Mouse (Mus musculus): ENCODE data around the gene Alk. TPM values are rescaled to one million over a fixed set of nuclear protein-coding genes. Genes with fewer than 3 reads are reported as not detected.

The Alk gene
- polyA plus RNA-seq, 1 experiment: not detected

DNA sequence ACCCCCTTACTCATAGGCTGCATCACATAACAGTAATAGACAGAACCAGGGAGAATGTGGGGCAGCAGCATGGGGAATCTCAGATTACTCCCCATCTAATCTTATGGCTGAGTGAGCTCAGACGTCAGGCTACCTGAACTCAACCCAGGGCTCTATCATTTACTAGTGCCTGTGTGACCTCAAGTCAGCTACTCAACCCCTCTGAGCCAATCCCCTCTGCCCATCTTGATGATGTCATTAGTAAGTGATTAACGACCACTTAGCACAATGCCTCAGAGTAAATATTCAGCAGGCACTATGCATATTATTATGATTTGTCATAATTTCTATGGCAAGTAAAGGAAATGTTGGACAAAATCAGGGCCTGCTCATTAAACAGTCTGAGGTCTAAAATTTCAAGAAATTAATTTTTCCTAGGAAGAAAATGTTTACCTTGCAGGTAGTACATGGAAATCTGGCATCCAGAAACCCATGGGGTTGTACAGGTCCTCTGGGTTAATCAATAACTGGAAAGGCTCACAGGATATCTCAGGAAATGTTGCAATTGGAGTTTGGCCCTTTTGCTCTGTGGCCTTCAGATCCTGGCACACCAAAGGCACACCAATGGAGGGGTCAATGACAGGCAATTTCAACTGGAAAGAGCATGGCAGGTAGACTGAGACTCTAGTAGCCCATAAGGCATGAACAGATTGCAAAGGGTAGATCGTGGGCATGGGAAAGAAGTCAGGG, 204.9 kb downstream of the Alk start:
- no peak overlapping the region for H3K27ac ChIP-seq (replicated peaks; ENCODE audit: low read depth, low read length)

DNA sequence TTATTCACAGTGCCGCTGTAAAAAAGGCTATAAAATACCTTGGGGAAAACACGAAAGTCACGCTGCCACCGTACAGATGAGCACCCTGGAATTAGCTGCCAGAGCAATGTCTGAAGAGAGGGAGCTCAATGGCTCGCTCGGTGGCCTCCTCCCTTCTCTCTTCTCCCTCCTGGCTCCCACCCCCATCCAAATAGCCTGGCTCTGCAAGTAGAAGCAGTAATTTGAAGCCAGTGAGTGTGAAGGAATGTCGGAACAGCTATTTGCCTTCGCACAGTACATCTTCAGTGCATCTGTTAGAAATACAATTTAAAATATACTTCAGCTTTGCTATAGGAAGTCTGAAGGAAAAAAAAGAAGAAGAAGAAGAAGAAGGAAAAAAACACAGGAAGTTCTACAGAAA, 208.5 kb downstream of the Alk start:
- H3K27ac ChIP-seq (replicated peaks; ENCODE audit: low read depth, low read length): no peak overlapping the region
- no peak overlapping the region for H3K4me3 ChIP-seq (ENCODE audit: insufficient read depth, low read depth, low read length)
- H3K4me1 ChIP-seq (ENCODE audit: control insufficient read depth, insufficient read depth, insufficient read length, low read length): no peaks in the 10 kb centered on the region

More for the DNA sequence above, 204.9 kb downstream of the Alk start:
- no peaks in the 10 kb centered on the region for H3K4me1 ChIP-seq (ENCODE audit: control insufficient read depth, insufficient read depth, insufficient read length, low read length)
- H3K4me3 ChIP-seq (ENCODE audit: insufficient read depth, low read depth, low read length): no peak overlapping the region

DNA sequence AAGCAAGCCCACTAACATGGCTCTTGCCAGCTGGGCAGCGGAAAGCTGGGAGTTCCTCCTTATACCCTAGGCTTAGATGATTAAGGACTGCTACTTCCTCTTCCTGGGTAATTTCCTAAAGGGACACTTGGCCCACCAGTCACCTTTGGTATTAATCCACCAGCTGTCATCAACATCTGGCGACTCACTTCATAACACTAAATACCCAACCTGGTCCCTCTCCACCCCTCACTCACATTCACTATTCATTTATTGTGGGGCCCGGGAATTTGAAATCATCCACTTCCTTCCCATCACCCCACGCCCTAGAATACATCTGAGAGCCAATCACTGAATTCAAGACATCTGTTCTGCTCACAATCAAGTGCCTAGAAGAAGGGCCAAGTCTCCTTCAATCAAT, 235.4 kb downstream of the Alk start:
- H3K4me1 ChIP-seq (ENCODE audit: control insufficient read depth, insufficient read depth, insufficient read length, low read length): no peaks in the 10 kb centered on the region
- H3K4me3 ChIP-seq (ENCODE audit: insufficient read depth, low read depth, low read length): no peak overlapping the region
- H3K27ac ChIP-seq (replicated peaks; ENCODE audit: low read depth, low read length): no peak overlapping the region

DNA sequence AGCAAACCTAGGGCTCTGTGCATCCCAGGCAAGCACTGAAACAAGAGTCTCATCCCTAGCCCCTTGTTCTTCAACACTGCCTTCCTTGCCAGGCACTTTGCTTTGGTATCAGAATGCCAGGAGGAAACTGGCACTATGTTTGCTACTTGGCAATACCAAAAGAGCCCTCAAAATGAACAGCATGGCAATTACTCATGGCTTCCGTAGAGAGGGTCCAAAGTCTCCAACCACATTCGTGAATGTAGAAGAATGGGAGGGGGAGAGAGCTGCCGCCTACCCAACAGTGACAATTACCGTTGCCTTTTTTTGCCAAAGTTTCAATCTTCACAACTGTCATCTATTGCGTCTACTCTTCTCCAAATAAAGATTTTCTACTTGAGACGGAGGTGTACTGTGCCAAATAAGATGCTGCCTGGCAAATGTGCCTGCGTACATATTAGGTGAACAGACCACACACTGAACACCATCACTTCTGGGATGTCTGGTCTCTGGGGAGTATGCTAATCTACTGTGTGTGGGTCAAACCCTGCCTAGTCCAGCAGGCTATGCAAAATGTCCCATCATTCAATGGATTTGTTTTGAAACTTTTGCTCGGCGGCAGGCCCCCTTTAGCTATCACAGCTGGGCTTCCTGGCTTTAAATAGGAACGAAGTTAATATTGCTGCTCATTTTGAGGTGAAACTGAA, 241.5 kb downstream of the Alk start:
- H3K4me3 ChIP-seq (ENCODE audit: insufficient read depth, low read depth, low read length): no peak overlapping the region
- no peaks in the 10 kb centered on the region for H3K4me1 ChIP-seq (ENCODE audit: control insufficient read depth, insufficient read depth, insufficient read length, low read length)

DNA sequence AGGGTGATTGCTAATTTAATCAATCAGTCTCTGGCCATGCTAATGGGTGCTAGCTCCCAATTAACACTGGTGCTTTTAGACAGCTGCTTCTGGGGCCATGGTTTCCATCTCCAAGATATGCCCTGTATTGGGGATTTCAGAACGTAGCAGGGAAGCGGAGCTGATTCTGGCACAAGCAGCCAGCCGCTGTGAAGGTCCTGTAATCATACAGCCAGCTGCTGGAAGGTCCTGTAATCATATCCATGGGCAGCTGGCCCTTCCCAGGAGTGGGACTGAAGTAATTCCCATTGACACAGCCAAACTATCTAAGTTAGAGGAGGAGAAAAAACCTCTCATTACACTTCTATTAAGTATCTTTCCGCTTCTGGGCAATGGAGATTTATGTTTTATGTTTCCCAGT, 242.5 kb downstream of the Alk start:
- no peak overlapping the region for H3K4me3 ChIP-seq (ENCODE audit: insufficient read depth, low read depth, low read length)
- no peaks in the 10 kb centered on the region for H3K4me1 ChIP-seq (ENCODE audit: control insufficient read depth, insufficient read depth, insufficient read length, low read length)
- no peak overlapping the region for H3K27ac ChIP-seq (replicated peaks; ENCODE audit: low read depth, low read length)

More for the DNA sequence above, 241.5 kb downstream of the Alk start:
- no peak overlapping the region for H3K27ac ChIP-seq (replicated peaks; ENCODE audit: low read depth, low read length)

DNA sequence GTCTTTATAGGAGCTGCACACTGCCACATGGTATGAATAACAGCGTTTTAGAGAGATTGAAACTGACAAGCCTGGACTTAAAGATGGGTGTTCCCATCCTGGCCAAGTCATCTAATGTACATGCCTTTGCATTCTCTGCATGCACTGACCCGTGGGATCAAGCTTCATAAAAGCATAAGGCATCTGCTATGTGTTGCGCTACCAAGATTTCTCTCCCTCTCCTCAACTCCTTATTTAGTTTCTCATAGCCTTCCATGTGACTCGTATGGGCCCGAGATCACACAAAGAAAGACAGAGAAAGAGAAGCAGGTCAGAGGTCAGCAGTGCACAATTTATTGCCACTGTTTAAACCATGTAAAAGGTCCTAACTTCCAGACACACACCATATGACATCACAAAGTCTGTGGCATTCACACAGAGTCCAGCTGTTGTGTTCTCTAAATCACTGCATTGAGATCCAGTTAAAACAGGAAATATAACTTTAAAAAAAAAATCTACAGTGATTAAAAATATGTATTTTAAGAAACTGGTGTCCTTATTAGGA, 247.6 kb downstream of the Alk start:
- H3K4me1 ChIP-seq (ENCODE audit: control insufficient read depth, insufficient read depth, insufficient read length, low read length): no peaks in the 10 kb centered on the region
- H3K27ac ChIP-seq (replicated peaks; ENCODE audit: low read depth, low read length): no peak overlapping the region
- H3K4me3 ChIP-seq (ENCODE audit: insufficient read depth, low read depth, low read length): no peak overlapping the region

DNA sequence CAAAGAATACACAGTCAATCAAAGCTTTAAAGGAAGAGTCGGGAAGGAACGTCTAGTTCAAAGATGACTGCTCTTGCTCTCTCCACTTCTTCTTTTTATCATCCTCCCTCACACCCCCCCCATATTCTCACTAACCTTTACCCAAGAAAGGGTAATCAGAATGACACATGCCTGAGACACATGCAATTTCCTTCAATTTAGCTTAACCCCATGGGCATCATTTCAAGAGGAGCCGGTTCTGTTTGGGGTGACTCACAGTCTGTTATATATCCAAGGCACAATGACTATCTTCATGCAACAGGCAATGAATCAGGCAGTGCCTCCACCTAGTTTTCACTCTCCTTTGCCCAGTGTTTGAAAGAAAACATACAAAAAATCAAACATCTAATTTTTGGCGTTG, 265.0 kb downstream of the Alk start:
- Histone ChIP-seq H3K4me1 (ENCODE audit: control insufficient read depth, insufficient read depth, insufficient read length, low read length) (no peaks in the 10 kb centered on the region), H3K27ac (replicated peaks; ENCODE audit: low read depth, low read length) (no peak overlapping the region), H3K4me3 (ENCODE audit: insufficient read depth, low read depth, low read length) (no peak overlapping the region)

DNA sequence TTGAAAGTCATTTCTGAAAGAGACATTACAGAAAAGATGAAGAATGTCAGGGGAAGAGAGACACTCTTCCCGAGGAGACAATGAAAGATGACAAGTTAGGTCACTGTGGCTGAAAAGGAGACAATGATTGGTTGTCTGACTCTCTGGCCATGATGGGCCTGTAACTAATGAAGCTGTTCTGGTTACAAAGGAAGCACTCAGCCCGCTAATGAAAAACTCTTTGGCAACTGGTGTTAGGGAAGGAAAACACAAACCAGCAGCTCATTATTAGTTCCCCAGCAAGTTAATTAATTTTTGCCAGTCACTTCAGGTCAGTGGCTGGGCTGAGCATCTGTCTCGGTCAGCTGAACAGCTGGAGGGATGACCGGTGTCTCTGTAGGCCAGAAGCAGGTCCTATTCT, 271.5 kb downstream of the Alk start:
- Histone ChIP-seq H3K4me1 (ENCODE audit: control insufficient read depth, insufficient read depth, insufficient read length, low read length) (no peaks in the 10 kb centered on the region), H3K27ac (replicated peaks; ENCODE audit: low read depth, low read length) (no peak overlapping the region), H3K4me3 (ENCODE audit: insufficient read depth, low read depth, low read length) (no peak overlapping the region)

DNA sequence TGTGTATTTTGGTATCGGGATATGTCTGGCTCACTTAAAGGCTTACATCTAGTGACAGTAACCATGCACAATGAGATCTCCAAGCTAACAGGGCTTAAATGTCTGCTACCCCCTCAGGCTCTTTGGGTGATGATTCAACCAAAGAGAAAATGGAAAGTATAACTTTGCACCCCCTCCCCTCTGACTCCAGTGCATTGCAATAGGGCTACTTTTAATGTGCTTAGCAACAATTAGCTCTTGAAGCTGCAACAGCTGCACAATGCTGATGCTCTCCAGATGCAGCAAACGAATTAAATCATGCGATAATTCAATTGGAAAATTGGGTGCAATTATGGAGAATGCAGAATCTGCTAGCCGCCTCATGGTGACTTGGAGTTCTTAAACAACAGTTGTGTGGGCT, 278.5 kb downstream of the Alk start:
- Histone ChIP-seq H3K27ac (replicated peaks; ENCODE audit: low read depth, low read length) (no peak overlapping the region), H3K4me3 (ENCODE audit: insufficient read depth, low read depth, low read length) (no peak overlapping the region), H3K4me1 (ENCODE audit: control insufficient read depth, insufficient read depth, insufficient read length, low read length) (no peaks in the 10 kb centered on the region)

DNA sequence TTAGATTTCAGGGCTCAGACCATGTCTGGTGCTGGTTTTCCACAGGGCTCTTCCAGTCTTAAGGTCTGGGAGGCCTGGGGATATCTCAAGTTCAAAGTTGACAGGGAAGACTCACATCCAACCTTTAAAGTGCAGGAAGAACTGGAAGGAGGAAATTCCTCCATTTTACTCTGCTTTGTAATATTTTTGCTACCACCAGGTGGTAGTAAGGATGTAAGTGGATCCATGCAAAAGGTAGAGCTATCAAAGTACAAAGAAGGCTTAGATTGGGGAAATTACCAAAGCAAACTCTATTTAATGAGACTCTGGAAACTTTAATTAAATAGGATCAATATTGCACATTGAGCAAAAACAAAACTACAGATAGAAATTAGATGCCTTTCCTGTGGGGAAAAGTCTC, 284.9 kb downstream of the Alk start:
- Histone ChIP-seq H3K4me1 (ENCODE audit: control insufficient read depth, insufficient read depth, insufficient read length, low read length) (no peaks in the 10 kb centered on the region), H3K27ac (replicated peaks; ENCODE audit: low read depth, low read length) (no peak overlapping the region), H3K4me3 (ENCODE audit: insufficient read depth, low read depth, low read length) (no peak overlapping the region)

DNA sequence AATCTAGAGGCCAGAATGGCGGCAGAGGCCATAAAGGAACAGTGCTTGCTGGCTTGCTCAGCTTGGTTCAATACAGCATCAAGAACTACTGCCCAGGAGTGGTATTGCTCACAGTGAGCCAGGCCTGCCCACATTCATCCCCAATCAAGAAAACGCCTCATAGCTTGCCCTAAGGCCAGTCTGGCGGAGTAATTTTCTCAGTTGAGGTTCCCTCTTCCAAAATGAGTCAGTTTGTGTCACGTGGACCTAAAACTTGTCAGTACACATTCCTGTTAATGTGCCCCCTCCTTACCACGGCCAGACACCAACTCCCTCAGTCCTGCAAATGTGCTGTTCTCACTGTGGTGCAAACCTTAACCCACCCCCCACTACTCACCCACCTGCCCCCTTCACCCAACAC, 304.8 kb downstream of the Alk start:
- Histone ChIP-seq H3K27ac (replicated peaks; ENCODE audit: low read depth, low read length) (no peak overlapping the region), H3K4me1 (ENCODE audit: control insufficient read depth, insufficient read depth, insufficient read length, low read length) (no peaks in the 10 kb centered on the region), H3K4me3 (ENCODE audit: insufficient read depth, low read depth, low read length) (no peak overlapping the region)

DNA sequence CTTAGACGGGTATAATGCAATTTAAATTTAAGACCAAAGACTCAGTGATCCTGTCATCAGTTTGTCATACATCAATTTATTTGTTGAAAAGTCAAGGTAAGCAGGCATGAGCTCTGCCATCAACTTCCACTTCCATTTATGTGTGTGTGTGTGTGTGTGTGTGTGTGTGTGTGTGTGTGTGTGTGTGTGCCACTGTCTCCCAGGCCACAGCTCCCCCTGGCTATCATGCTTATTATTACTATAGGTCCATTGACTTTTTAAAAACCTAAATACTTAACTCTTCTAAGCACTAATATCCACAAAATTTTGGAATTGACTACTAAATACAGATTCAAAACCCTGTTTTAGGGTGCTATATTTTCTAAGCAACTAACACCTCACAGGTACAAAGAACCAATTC, 308.1 kb downstream of the Alk start:
- no peak overlapping the region for H3K27ac ChIP-seq (replicated peaks; ENCODE audit: low read depth, low read length)
- no peak overlapping the region for H3K4me3 ChIP-seq (ENCODE audit: insufficient read depth, low read depth, low read length)
- no peaks in the 10 kb centered on the region for H3K4me1 ChIP-seq (ENCODE audit: control insufficient read depth, insufficient read depth, insufficient read length, low read length)

DNA sequence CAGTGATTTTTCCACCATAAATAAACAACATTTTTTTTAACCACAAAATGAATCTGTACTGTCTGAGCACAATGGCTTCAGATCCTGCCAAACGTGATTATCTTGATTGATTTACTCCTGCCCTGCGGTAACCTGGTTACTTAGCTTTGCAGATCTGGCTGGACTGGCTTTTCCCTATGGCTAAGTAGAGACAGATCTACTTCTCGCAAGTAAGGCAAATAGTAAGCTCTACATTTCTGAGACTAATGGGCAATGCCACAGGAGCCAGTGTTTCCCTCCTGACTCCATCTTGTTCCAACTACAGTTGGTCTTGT, 311.2 kb downstream of the Alk start:
- Histone ChIP-seq H3K4me1 (ENCODE audit: control insufficient read depth, insufficient read depth, insufficient read length, low read length) (no peaks in the 10 kb centered on the region), H3K4me3 (ENCODE audit: insufficient read depth, low read depth, low read length) (no peak overlapping the region), H3K27ac (replicated peaks; ENCODE audit: low read depth, low read length) (no peak overlapping the region)

DNA sequence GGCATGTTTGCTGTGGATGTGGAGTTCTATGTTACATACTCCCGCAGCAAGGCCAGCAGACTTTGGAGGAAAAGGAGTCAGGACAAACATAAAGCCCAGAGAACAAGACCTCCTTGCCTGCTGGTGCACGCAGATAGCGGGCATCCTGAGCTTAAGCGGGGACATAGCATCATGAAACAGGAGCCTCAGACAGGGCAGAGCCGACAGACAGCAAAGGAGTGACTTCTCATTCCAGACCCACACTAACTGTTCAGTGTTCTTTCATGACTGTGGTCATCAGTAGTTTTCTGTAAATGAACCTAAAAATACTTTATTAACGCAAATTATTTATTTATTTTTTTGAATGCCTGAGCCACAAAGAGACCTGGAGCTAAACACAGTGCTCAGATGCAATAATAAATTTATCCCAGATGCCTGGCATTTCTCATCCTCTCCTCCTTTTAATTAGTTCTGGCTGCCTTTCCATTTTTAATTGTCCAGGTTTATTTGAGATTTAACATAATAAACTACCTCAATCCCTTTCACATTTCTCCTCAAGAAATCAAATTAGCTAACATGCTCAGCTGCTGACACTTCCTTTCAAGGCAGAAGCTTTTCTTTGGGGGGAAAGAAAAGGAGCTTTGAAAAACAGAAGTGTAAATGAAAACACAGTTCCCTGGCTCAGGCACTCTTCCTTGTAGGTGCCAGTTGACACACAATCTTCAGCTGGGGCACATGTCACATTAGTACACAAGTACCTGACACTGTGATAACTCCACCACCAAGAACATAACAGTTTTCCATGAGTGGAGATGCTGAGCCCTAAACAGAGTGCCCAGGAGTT, 311.8 kb downstream of the Alk start:
- Histone ChIP-seq H3K4me3 (ENCODE audit: insufficient read depth, low read depth, low read length) (no peak overlapping the region), H3K27ac (replicated peaks; ENCODE audit: low read depth, low read length) (no peak overlapping the region), H3K4me1 (ENCODE audit: control insufficient read depth, insufficient read depth, insufficient read length, low read length) (no peaks in the 10 kb centered on the region)

DNA sequence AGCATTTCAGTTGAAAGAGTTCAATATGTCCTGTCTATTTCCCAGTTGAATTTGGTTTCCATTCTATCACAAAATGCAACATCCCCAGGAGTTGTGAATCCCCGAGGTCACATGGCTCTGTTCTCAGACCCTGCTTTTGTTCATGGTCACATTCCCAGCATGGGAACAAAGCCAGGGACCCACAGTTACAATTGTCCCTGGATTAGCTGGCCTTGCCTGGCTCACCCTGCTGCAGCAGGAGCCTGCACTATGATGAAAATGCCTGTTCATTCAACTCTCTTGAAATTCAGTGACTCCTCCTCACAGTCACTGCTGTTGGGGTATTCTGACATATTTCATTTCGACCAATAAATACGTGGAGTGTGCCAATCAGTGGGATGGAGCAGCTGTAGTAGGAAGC, 318.5 kb downstream of the Alk start:
- no peak overlapping the region for H3K4me3 ChIP-seq (ENCODE audit: insufficient read depth, low read depth, low read length)
- H3K27ac ChIP-seq (replicated peaks; ENCODE audit: low read depth, low read length): no peak overlapping the region
- no peaks in the 10 kb centered on the region for H3K4me1 ChIP-seq (ENCODE audit: control insufficient read depth, insufficient read depth, insufficient read length, low read length)

Data from brown adipose tissue, adult 24 weeks (tissue).